Mouse (Mus musculus) cerebellum, adult (tissue): ENCODE data around the gene Sestd1.

Experiments used
- ATAC-seq: cut with Nextera tagmentation; 2 replicates; pipeline ENCODE4 v1.9.2; 2017; ENCODE audit warnings: mild to moderate bottlenecking, moderate library complexity, mixed read lengths; ENCODE audit not compliant: insufficient number of reproducible peaks, low FRiP score, low TSS enrichment

Gene Sestd1

DNA sequence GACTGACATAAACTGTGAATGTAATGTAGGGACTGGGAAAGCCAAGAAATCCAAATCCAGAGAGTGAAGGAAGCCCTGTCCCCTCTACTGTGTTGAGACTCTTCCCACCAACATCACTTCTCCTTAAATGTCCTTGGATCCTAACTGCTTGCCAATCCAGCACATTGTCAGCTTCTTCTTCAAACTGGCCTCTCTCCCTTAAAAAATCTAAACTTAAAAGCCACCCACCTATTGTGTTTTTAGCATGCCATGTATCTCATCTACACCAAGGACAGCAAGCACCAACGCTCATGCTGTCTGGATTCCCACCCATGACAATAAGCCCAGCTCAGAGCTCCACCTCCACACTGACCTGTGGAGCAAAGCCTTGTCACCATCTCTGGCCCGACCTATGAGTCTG lies 7.4 kb downstream of the Sestd1 start:
- ATAC-seq, result no peak

DNA sequence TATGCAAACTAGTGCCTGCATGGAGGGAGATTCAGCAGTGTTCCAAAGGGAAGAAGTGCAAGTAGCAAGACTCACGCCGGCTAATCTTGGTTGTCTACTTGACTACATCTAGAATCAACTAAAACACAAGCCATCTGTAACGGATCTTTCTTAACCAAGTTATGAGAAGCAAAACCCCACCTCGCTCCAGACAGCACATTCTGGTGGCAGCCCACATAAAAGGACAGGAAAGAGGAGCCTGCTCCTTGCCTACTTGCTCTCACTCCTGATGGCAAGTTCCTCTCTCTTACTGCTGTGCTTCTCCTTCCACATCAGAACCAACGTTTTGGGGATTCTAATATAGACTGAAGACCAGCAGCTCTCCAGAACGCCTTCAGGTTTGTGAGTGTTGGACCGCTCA lies 9.6 kb downstream of the Sestd1 start:
- no peak for ATAC-seq

DNA sequence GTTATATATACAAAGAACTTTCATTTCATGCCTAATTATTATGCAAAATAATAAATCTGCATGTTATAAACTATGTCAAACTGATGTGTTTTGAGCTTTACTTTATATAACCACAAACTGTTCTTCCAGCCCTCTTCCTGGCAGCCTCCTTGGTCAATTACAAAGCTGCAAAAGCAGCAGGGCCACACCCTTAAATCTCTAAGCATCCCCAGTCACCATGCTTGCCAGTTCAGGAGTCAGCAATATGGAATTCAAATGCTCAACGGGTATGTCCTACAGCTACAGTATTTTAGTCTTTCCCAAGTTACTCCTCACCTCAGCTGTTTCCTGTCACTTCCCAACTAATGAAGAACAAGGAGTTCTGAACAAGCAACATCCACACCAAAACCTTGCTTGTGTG lies 10.3 kb downstream of the Sestd1 start:
- no peak for ATAC-seq

DNA sequence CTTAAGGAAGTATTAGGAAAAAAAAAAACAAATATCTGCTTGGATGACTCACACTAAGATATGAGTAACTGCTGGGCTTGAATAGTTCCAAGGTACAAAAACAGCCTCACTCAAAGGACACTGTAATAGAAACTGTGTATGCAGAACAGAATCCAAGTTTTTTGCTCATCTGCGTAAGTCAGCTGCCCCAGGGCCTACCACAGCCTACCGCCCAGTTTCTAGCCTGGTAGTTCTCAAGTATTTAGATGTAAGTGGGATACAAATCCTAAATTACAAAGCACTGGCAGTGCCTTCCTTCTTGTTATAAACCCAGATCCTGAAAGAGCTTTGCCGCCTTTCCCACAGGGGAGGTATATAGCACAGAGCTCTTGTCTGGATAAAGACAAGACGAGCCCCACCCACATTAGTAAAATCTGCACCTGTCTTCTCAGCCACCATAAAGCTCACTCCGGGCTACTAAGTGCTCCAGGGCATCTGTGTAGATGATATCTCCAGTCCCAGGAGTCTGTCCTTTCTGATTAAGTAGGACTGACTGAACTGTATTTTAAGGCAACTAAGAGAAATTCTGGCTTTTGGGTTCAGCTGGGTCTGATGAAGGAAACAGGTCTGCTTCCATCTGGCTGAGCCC lies 11.7 kb downstream of the Sestd1 start:
- no peak for ATAC-seq

DNA sequence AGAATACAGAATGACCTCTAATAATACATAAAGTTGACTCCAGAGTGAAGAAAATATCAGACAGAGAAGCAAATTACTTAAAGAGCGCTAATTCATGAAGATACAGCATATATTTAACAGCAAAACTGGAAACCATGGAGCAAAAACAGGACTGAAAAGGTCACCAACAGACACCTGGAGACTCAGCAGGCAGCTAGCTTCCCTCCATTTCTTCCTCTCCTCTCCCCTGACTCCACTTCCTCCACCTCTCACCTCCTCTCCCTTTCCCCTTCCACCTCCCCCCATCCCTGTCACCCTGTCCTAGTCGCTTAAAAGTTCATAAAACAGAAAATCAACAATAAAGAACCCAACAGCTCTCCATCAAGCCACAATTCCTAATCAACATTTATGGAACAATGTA lies 13.5 kb downstream of the Sestd1 start:
- ATAC-seq, result no peak

DNA sequence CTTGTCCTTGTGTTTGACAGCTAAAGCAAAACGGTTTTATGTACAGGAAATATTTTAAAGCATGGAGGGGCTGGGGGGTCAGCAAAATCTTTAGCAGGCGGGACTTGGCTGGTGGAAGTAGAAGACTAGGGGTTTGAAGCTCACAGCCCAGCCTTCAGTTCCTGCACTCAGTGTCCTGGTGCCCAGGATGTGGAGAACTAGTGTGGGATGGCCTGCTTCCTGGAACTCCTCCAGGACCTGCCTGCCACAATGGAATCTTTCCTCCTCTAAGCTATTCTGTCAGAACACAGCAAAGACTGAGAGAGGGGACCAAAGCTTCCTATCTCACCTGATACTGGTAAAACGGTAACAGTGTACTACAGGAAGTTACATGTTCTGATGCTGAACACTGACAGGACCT lies 14.4 kb downstream of the Sestd1 start:
- ATAC-seq, result no peak

DNA sequence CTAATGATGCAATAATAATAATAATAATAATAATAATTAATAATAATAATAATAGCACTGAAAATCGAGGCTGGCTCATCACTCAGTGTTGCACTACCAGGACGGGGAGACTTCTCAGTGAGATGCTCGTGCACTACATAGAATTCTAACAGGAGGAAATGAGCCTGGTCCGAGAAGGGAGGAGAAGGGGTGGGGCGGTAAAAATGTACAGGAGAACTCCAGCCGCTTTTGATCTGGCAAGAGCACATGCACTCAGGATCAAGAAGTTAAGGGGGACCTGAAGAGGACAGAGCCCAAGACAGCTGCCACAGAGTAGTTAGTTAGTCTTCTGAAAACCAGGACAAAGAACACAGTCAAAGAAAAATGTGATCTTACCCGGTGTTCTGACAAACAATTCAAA lies 15.1 kb downstream of the Sestd1 start:
- ATAC-seq, result no peak

DNA sequence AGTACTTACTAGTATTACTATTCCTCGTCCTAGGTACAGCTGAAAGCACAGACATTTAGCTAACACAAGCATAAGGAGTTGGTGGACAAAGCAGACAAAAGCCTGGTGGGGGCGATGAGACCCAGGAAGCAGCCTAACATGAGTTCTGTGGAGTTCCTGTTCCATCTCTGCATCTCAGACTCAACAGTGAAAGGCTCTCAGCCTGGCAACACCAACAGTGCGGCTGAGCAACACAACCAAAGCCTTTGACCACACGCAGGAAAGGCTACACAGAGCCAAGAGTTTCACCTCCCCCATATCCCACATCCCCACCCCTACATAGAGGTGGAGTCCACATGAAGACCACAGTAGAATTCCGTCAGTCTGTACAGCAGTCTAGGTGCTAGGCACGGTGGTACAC lies 15.8 kb downstream of the Sestd1 start:
- no peak for ATAC-seq

DNA sequence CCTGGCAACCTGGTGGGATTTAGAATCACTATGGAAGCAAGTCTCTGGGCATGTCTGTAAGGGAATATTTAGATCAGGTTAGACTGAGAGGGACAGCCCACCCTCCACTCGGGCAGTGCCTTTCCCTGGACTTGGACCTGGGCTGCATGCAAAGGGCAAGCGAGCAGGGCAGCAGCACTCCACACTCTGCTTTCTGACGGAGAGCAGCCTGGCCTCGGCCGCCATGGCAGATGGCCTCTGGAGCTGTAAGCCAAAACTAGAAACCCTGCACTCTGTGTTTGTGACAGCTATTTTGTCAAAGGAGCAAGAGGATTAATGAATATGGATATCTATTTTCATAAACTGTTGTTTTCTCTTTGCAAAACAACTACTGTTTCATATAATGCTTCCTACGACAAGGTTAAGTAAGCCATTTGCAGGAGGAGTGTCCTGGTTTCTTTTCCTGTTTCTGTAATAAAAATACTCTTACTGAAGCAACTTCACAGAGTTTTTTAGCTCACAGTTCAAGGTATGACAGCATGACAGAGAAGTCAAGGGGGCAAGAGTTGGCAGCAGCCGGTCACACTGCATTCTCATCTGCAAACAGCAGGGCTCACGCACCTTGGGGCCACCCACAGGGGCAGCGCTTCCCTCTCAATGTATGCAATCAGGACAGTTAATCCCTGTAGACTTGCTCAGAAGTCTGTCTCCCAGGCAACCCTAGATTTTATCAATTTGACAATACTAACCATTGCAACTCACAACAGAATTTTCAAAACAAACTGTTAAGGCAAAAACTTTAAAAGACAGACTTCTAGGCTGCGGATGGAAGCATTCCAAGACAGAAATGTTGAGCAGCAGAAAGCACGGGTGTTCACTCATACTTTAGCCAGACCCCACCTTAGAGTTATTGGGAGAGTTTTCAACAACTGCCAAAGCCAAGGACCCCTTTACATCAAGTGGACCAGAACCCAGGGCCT lies 16.6 kb downstream of the Sestd1 start:
- ATAC-seq, result peak; percentile 83

DNA sequence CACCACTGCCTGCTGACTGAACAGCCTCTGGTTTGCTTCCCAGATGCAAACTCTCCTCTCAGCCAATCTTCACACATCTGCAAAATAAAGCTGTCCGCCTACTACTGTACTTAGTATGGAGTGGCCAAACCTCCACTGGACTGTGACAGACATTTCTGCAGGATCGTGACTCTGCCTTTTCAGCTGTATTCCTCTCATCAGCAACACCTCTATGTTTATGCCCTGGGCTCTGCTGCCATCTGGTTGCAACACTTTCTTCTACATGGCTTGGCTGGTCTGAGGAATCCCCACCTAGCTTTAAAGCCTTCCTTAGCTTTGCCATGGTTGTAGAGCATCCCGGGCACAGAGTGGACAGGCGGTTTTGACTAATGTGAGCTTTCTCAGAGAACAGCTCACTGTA lies 20.3 kb downstream of the Sestd1 start:
- no peak for ATAC-seq

DNA sequence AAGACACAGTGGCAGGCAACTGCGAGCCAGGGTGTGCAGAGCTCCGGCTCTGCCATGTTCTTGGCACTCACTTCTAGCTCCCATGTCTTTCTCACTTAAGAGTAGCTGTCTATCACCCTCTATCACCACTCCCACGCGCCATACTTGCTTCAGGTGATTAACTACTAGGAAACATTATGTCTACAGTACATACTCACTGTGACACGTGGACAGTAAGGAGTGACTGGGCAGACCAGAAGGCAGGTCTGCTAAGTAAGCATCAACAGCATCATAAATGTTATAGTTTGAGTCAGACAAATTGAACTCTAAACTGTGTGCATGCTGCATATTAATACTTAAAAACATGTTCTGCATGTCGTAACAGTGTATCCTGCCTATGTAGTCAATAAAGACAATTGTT lies 27.2 kb downstream of the Sestd1 start:
- no peak for ATAC-seq

DNA sequence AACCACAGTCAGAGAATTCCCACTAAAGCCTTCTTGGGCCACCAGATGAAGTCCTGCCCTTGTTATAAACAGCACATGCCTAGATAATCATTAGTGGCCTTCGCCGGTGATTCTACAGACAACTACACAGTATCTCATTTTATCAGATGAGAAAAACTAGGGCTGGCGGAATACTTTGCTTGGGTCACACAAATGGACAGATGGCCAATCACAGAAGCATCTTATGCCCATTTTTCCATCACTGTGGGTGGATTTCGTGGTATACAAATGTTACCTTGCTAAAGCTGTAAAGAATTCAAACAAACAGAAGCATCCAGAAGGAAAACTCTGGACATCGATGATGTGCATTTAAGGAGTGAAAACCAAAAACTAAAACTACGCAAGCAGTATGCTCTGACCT lies 28.7 kb downstream of the Sestd1 start:
- no peak for ATAC-seq

DNA sequence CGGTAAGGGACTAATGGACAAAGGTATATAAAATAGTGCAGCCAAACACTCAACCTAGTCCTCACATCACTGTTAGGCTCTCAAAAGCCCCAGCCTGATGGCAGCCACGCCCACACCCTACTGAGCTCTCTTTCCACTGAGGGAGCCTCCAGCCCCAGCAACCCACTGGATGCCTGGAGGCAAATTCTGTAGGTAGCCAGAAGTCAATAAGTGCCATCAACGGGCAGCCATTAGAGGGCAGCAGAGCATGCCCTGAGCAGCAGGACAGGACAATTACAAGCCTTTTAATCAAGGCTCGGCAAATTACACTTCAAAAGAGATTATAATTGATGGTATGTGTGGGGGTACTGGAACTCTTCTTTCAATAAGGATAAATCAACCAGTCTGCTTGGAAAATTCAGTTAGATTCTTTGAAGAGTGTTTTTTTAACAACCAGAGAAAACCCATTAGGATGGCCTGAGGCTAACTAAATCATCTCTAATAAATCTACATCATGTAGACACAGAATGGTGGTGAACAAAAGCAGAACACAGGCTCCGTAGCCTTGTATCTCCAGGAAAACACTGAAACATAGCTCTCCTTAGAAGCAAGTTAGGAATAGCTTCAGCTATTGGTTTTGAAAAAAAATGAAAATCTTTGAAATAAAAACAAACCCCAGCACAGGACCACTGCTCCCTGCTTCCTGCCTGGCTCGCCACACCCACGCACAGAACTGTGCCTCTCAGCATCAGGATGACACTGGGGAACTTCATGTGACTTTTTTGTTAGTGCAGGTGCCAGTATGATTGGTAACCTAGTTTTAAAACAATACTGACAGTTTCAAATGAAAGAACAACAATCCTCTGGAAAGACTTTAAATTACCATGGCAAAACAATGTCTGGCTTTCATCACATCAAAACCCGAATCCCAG lies 30.4 kb downstream of the Sestd1 start:
- peak; percentile 74 for ATAC-seq

DNA sequence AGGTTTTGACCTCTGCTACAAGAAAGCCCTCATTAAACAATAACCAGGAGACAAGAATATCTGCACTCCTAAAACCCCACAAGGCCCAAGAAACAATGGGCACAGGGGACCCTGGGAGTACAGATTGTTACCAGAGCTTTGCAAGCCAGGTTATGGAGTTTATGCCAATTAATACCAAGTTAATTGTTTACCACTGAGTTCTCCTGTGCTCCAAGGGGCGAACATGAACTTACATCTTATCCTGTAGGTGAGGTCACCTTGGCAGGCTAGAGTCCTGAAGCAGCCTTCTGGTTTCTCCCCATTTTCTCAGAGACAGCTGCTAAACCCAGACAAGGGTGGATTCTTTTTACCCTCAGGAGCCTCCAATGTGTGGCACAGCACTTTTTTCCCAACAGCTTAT lies 32.0 kb downstream of the Sestd1 start:
- no peak for ATAC-seq

DNA sequence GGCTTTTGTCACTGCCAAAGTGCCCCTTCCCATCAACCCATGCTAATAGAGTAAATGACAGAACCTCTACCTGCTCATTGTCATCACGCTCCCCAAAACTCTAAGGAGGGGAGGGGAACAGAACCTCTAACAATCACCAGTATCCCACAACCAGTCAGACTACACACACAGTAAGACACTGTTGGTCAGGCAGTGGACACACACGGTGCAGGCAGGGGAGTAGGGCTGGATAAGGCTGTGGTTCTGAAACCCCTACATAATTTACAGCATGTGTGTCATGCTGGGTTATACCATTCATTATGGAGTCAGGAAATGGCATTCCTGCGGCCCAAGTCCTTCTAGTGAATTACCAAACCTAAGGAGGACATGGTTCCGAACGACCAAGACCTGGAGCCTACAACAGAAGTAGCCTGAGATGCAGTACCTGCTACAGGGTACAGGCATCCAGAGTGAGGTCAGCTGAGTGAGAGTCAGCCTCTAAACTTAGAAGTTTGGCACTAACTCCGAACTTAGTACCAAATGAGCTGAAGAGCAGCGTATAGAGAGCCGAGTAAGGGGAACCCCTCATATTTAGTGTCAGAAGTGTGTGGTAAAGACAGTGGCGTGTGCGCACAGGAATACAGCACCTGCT lies 33.1 kb downstream of the Sestd1 start:
- no peak for ATAC-seq

DNA sequence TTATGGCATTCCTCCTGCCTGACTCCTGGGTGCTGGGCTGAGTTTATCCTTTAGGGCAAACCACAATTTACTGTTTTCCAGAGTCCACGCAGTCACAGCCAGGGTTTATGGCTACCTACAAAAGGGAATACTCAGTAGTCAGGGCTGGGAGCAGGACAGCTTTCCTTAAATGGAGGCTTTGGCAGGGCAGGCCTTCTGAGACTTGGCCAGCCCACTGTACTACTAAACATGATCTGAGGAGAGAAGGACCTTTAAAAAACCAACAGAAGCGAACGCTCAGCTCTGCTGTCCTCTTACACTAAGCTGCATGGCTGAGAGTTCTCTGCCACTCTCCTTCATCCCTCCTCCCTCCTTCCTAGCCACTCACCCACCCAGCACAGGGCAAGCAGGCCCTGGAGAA lies 34.6 kb downstream of the Sestd1 start:
- no peak for ATAC-seq

DNA sequence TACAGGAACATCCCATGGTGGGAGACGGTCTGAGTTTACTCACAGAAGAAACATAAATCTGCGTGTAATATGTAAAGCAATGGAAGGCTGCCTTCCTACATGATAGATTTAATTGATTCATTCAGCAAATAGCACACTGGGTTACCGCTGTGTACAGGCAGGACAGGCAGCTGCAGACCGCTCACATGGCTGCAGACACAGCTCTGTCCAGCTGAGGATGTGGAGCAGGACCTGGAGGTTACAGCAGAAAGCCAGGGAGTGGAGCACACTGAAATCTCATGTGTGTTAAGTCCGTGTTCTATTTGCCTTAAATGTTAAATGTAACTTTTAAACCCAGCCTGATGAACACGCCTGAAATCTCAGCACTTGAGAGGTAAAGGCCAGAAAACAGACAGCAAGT lies 38.1 kb downstream of the Sestd1 start:
- no peak for ATAC-seq

DNA sequence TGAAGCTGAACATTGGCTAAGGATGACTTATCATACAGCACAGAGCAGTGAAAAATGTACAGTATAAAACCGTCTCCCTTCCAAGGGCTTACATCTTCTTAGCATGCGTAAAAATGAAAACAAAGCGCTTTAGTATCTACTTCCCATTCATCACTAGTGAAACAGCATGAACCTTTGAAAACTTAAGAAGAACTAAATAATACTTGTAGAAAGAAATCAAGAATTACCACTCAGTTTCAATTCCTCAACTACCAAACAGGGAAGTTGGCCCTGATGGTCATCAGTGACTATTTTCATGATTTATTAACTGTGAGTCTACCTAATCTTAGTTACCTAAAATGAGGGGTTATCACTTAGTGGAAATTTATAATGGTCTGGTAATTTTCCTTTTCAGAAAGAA lies 41.8 kb downstream of the Sestd1 start:
- no peak for ATAC-seq

DNA sequence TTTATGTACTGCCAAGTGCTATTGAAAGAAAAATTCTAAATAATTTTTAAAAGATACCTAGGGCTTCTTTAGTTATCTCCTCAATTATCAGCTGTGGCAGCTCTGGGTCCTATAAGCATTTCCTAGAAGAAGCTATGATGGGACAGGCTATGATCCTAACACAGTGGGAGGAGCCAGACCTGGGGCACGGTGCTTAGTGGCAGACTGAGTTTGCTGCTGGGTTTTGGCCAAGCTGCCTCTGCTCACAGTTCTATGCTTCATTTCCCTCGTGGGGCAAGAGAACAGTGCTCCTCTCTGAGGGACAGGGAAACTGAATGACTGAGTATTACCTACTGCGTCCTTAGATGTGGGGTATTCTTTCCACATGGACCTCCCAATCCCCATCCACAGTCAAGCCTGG lies 42.3 kb downstream of the Sestd1 start:
- ATAC-seq, result no peak

DNA sequence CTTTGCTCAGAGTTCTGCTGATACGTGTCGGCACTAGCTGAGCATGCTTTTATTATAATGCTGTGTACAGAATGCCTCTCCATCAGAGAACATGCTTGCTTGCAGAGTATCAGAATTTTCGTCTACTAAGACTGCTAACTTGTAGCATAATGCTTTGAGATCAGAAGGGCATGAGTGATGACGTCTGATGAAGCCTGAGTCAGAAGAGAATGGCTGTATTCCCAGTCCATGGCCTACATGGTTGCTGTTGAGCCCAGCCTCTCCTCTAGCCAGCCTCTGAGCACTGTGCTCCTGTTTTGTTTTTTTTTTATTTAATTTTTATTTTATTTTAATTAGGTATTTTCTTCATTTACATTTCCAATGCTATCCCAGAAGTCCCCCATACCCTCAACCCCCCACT lies 43.5 kb downstream of the Sestd1 start:
- ATAC-seq, result no peak

DNA sequence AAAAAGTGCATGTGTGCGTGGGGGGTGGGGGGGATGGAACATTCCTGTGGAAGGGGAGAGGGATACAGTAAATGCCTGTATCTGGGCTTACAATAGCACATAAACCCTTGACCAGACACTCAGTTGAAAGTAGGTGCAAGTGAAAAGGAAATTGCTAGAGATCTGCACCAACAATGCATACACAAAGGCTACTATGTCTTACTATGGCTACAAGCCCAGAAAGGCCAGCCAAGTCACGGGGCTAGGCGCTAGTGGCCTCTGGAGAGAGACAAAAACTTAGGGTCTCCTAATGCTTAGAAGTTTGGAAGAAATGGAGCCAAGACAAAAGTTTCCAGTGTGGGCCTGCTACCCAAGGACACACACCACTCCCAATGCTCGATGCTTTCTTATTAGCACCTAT lies 44.5 kb downstream of the Sestd1 start:
- ATAC-seq, result no peak
